Mouse (Mus musculus) lung, adult 2 months (tissue): ENCODE measurements around the gene Mrpl38.

Source experiments
- CTCF ChIP-seq: fragments of 200-500 bp; IDR thresholded peaks from 2 replicates; pipeline ENCODE4 v1.5.1; 2011; ENCODE audit warnings: mild to moderate bottlenecking, low read length, control low read depth; ENCODE audit not compliant: insufficient read depth
- POLR2A ChIP-seq: fragments of 200-500 bp; IDR thresholded peaks from 2 replicates; pipeline ENCODE4 v1.6.1; 2011; ENCODE audit warnings: low read depth, mild to moderate bottlenecking, control low read depth, low read length, borderline replicate concordance; ENCODE audit errors: extremely low read depth

DNA sequence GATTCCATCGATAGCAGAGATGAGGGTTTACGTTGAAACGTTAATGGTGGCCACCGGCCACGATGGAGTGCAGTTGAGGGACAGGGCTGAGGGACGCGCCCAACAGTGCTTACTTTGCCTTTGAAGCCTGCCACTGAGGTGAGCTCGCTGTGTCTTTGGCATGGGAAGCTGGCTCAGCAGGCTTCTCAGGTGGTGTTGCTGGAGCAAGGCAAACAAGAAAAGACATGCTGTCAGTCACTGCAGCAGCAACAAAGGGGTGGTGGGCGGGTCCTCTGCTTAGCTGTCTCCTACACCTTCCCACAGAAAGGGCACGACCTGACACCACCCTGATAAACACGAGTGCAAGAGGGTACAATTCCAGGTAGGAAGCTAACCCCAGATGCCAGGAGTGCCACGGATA lies 22.6 kb upstream of the Mrpl38 start:
- TF ChIP-seq CTCF: no peak
- TF ChIP-seq POLR2A: no peak
